Mouse (Mus musculus): ENCODE results near the gene Tmc3. TPM values are rescaled to one million over a fixed set of nuclear protein-coding genes. Genes with fewer than 3 reads are reported as not detected.
A peak's percentile ranks its signal among the peaks of the same experiment; 100 is the strongest.

The Tmc3 gene
- polyA plus RNA-seq, 1 experiment = 0.10 TPM

DNA sequence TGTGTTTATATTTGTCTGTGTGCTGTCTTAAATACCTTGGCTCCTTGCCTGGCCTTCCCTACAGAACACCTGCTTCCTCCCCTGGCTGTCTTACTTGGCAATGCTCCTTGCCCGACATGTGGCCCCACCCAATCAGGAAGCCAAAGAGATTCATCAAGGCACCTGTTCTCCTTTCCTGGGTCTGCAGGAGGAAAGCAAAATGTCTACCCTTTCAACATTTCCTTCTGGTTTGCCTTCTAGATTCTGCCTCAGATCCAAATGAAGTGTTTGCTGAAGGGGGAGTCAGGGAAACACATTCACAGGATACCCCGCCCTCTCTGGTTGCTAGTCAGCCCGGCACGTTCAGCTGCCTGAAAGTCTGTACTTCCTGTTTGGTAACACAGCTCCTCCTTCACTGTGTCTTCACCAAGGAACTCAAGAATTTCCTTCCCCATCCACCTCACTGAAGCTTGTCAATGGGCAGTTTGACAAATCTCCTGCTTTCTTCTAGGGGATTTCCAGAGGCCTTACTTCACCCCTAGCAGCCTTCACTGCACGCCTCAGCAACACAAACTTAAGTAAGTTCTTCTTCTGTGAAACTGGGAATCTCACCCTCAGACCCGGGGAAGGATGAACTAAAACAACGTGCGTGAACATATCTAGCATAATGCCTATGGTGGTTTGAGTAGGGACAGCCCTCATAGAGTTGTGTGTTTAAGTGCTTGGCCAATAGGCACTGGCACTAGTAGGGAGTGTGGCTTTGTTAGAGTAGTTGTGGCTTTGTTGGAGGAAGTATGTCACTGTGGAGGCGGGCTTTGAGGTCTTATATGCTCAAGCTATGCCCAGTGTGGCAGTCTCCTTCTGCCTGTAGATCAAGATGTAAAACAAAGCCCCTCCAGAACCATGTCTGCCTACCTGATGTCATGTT lies 74.7 kb downstream of the Tmc3 start:
- TF ChIP-seq TCF3 (IDR thresholded peaks at IDR 0.05; ENCODE audit: insufficient read length, low read depth) (no peak), MYOG (IDR thresholded peaks at IDR 0.05; ENCODE audit: control insufficient read depth in 1 of 3, insufficient read depth in 1 of 3, insufficient read length in 2 of 3, low read depth in 2 of 3) (peak in 1 of 3 experiments; percentile 41), MYOD1 (IDR thresholded peaks at IDR 0.05; ENCODE audit: control insufficient read depth in 1 of 3, insufficient read length in 2 of 3, low read depth in 2 of 3) (peak in 2 of 3 experiments; percentile 29 to 34)
- Histone ChIP-seq H3K36me3 (ENCODE audit: control insufficient read depth, insufficient read depth) (no peaks in the 10 kb centered on the region), H3K4me2 (ENCODE audit: low read depth) (no peak overlapping the region), H3ac (ENCODE audit: control insufficient read depth, insufficient read length) (no peak overlapping the region), H3K27me3 (ENCODE audit: control insufficient read depth, insufficient read depth, insufficient read length) (no peaks in the 10 kb centered on the region), H3K4me3 (no peak overlapping the region), H3K79me2 (ENCODE audit: control insufficient read depth, insufficient read depth) (no peaks in the 10 kb centered on the region)

GRCm38 (mm10) chr7:83660273-83660691 lies 75.6 kb downstream of the Tmc3 start:
- no peak for TF ChIP-seq CEBPB (IDR thresholded peaks at IDR 0.05; ENCODE audit: insufficient read depth, poor library complexity, severe bottlenecking)
- TF ChIP-seq E2F4 (IDR thresholded peaks at IDR 0.05; ENCODE audit: insufficient read depth) = no peak
- TF ChIP-seq MAX (IDR thresholded peaks at IDR 0.05; ENCODE audit: low read depth) = no peak
- no peak for TF ChIP-seq MYOG (IDR thresholded peaks at IDR 0.05; ENCODE audit: control insufficient read depth in 1 of 3, insufficient read depth in 1 of 3, insufficient read length in 2 of 3, low read depth in 2 of 3)
- no peak overlapping the region for H3ac ChIP-seq (ENCODE audit: control insufficient read depth, insufficient read length)
- H3K4me3 ChIP-seq = no peak overlapping the region
- H3K79me2 ChIP-seq (ENCODE audit: control insufficient read depth, insufficient read depth) = no peaks in the 10 kb centered on the region
- no peak overlapping the region for H3K4me2 ChIP-seq (ENCODE audit: low read depth)
- H3K36me3 ChIP-seq (ENCODE audit: control insufficient read depth, insufficient read depth) = no peaks in the 10 kb centered on the region
- H3K27me3 ChIP-seq (ENCODE audit: control insufficient read depth, insufficient read depth, insufficient read length) = no peaks in the 10 kb centered on the region

DNA sequence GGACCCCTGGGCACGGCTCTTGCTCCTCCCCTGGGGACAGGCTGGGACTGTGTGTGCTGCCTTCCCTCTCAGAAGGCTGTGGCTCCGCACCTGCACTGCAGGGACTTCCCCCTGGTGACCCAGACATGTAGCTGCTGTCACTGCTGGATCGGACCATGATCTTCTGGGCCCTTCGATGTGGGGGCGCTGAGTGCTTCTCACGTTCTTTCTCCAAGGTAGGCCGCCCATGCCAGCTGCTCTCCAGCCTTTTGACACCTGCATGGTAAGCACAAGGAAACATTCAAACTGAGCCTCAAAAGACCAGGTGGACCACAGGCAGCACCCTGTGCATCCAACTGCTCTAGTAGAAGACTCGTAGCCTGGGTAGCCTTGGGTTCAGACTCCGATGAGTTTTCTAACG lies 76.3 kb downstream of the Tmc3 start:
- Histone ChIP-seq H3K4me2 (ENCODE audit: low read depth) (no peak overlapping the region), H3ac (ENCODE audit: control insufficient read depth, insufficient read length) (no peak overlapping the region), H3K4me3 (no peak overlapping the region), H3K36me3 (ENCODE audit: control insufficient read depth, insufficient read depth) (no peaks in the 10 kb centered on the region), H3K27me3 (ENCODE audit: control insufficient read depth, insufficient read depth, insufficient read length) (no peaks in the 10 kb centered on the region), H3K79me2 (ENCODE audit: control insufficient read depth, insufficient read depth) (no peaks in the 10 kb centered on the region)
- TF ChIP-seq MYOD1 (IDR thresholded peaks at IDR 0.05; ENCODE audit: control insufficient read depth in 1 of 3, insufficient read length in 2 of 3, low read depth in 2 of 3) = no peak
- TF ChIP-seq SRF (IDR thresholded peaks at IDR 0.05; ENCODE audit: control insufficient read depth, insufficient read length, low read depth) = no peak
- no peak for TF ChIP-seq CEBPB (IDR thresholded peaks at IDR 0.05; ENCODE audit: insufficient read depth, poor library complexity, severe bottlenecking)
- TF ChIP-seq POLR2A (IDR thresholded peaks at IDR 0.05; ENCODE audit: insufficient read length, low read depth) = no peak
- no peak for TF ChIP-seq MYOG (IDR thresholded peaks at IDR 0.05; ENCODE audit: control insufficient read depth in 1 of 3, insufficient read depth in 1 of 3, insufficient read length in 2 of 3, low read depth in 2 of 3)
- TF ChIP-seq TCF12 (IDR thresholded peaks at IDR 0.05; ENCODE audit: insufficient read depth, poor library complexity, severe bottlenecking) = no peak
- TF ChIP-seq USF1 (IDR thresholded peaks at IDR 0.05; ENCODE audit: low read depth) = no peak
- TF ChIP-seq MAX (IDR thresholded peaks at IDR 0.05; ENCODE audit: low read depth) = no peak

- H3K27me3 ChIP-seq (ENCODE audit: control insufficient read depth, insufficient read depth, insufficient read length) = no peaks in the 10 kb centered on the region
- TF ChIP-seq POLR2A (IDR thresholded peaks at IDR 0.05; ENCODE audit: insufficient read length, low read depth) (no peak), MYOD1 (IDR thresholded peaks at IDR 0.05; ENCODE audit: control insufficient read depth in 1 of 3, insufficient read length in 2 of 3, low read depth in 2 of 3) (no peak), TCF3 (IDR thresholded peaks at IDR 0.05; ENCODE audit: insufficient read length, low read depth) (no peak), REST (IDR thresholded peaks at IDR 0.05; ENCODE audit: insufficient read depth, insufficient read length) (no peak), USF1 (IDR thresholded peaks at IDR 0.05; ENCODE audit: low read depth) (no peak), MAX (IDR thresholded peaks at IDR 0.05; ENCODE audit: low read depth) (no peak)
- no peak overlapping the region for H3K4me2 ChIP-seq (ENCODE audit: low read depth)
- H3ac ChIP-seq (ENCODE audit: control insufficient read depth, insufficient read length) = no peak overlapping the region
- H3K36me3 ChIP-seq (ENCODE audit: control insufficient read depth, insufficient read depth) = no peaks in the 10 kb centered on the region
- no peak overlapping the region for H3K4me3 ChIP-seq
- no peaks in the 10 kb centered on the region for H3K79me2 ChIP-seq (ENCODE audit: control insufficient read depth, insufficient read depth)
Observed at GRCm38 (mm10) chr7:83661763-83662162, 77.0 kb downstream of the Tmc3 start.

DNA sequence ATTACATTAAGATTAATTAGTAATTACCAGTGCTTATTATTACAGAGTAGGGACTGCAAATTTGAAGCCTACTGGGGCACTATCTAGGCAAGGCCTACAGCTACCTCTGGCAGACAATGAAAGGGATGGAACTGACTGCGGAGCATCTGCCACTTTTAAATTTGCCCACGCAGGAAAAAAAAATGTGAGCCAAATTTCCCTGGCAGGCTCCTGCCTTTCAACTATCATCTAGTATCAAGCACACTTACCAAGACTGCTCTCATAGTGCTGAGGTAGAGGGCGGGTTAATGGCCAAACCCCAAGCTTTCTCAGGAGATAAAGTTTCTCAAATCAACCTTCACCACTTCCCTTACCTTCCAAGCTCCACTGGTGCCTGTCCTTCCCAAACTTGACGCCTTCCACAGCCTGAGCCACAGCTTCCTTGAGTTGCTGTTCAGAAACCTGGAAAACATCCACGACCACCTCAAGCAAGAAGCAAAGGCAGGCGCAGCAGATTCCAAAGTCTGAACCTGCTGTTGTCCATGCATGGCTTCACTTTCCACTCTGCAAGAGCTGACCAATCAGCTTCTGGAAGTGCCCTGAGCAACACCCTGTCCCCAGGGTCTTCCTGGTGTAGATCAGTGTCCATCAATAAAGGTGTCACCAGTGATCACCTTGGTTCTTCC lies 78.1 kb downstream of the Tmc3 start:
- H3K4me2 ChIP-seq (ENCODE audit: low read depth) = no peak overlapping the region
- H3K27me3 ChIP-seq (ENCODE audit: control insufficient read depth, insufficient read depth, insufficient read length) = no peaks in the 10 kb centered on the region
- TF ChIP-seq TCF3 (IDR thresholded peaks at IDR 0.05; ENCODE audit: insufficient read length, low read depth) (no peak), MAX (IDR thresholded peaks at IDR 0.05; ENCODE audit: low read depth) (no peak), REST (IDR thresholded peaks at IDR 0.05; ENCODE audit: insufficient read depth, insufficient read length) (no peak), SRF (IDR thresholded peaks at IDR 0.05; ENCODE audit: control insufficient read depth, insufficient read length, low read depth) (no peak), POLR2A (IDR thresholded peaks at IDR 0.05; ENCODE audit: insufficient read length, low read depth) (no peak), POLR2AphosphoS2 (IDR thresholded peaks at IDR 0.05; ENCODE audit: insufficient read length, low read depth) (no peak), E2F4 (IDR thresholded peaks at IDR 0.05; ENCODE audit: insufficient read depth) (no peak), CEBPB (IDR thresholded peaks at IDR 0.05; ENCODE audit: insufficient read depth, poor library complexity, severe bottlenecking) (no peak), MYOG (IDR thresholded peaks at IDR 0.05; ENCODE audit: control insufficient read depth in 1 of 3, insufficient read depth in 1 of 3, insufficient read length in 2 of 3, low read depth in 2 of 3) (no peak), USF1 (IDR thresholded peaks at IDR 0.05; ENCODE audit: low read depth) (no peak), MYOD1 (IDR thresholded peaks at IDR 0.05; ENCODE audit: control insufficient read depth in 1 of 3, insufficient read length in 2 of 3, low read depth in 2 of 3) (no peak)
- H3K36me3 ChIP-seq (ENCODE audit: control insufficient read depth, insufficient read depth) = no peaks in the 10 kb centered on the region
- no peaks in the 10 kb centered on the region for H3K79me2 ChIP-seq (ENCODE audit: control insufficient read depth, insufficient read depth)
- H3K4me3 ChIP-seq = no peak overlapping the region
- H3ac ChIP-seq (ENCODE audit: control insufficient read depth, insufficient read length) = no peak overlapping the region
